Mouse (Mus musculus): ENCODE results near the gene Tesc. TPM values are rescaled to one million over a fixed set of nuclear protein-coding genes. Genes with fewer than 3 reads are reported as not detected.

Tesc gene
- polyA plus RNA-seq, 1 experiment from 2014 or later: 5.3 TPM

GRCm38 (mm10) chr5:118106667-118107066 is 79.1 kb downstream of the Tesc start:
- no peaks in the 10 kb centered on the region for H3K4me1 ChIP-seq (ENCODE audit: insufficient read depth)
- H3K36me3 ChIP-seq (ENCODE audit: insufficient read depth): peaks cover 58% of the 10 kb centered on the region
- no peak for TF ChIP-seq CTCF (IDR thresholded peaks at IDR 0.05; ENCODE audit: low read depth)
- WGBS: 92% methylated on average over 10 of the region's 10 CpGs
- H3K9ac ChIP-seq: no peak overlapping the region
- ATAC-seq (ENCODE audit: insufficient read depth): no peak
- no peaks in the 10 kb centered on the region for H3K27me3 ChIP-seq (ENCODE audit: insufficient read depth, low read length)
- no peak overlapping the region for H3K4me2 ChIP-seq
- H3K9me3 ChIP-seq (ENCODE audit: low read depth, low read length): no peaks in the 10 kb centered on the region
- DNase-seq: no peak
- H3K27ac ChIP-seq (ENCODE audit: low read depth): no peak overlapping the region
- H3K4me3 ChIP-seq (ENCODE audit: low read depth, low read length): no peak overlapping the region

- Histone ChIP-seq H3K9me3 (ENCODE audit: low read depth, low read length) (no peaks in the 10 kb centered on the region), H3K27me3 (ENCODE audit: insufficient read depth, low read length) (no peaks in the 10 kb centered on the region), H3K27ac (ENCODE audit: low read depth) (no peak overlapping the region), H3K4me1 (ENCODE audit: insufficient read depth) (no peaks in the 10 kb centered on the region), H3K36me3 (ENCODE audit: insufficient read depth) (peaks cover 69% of the 10 kb centered on the region), H3K4me3 (ENCODE audit: low read depth, low read length) (no peak overlapping the region), H3K4me2 (no peak overlapping the region), H3K9ac (no peak overlapping the region)
- DNase-seq (peak; percentile 60), ATAC-seq (ENCODE audit: insufficient read depth) (no peak)
- 76% methylated on average over 17 of the region's 17 CpGs for WGBS
- no peak for TF ChIP-seq CTCF (IDR thresholded peaks at IDR 0.05; ENCODE audit: low read depth)
Observed at GRCm38 (mm10) chr5:118108124-118108793, 80.7 kb downstream of the Tesc start.

GRCm38 (mm10) chr5:118108794-118109440 is 81.4 kb downstream of the Tesc start:
- H3K27ac ChIP-seq (ENCODE audit: low read depth): no peak overlapping the region

More at GRCm38 (mm10) chr5:118108794-118109440, 81.4 kb downstream of the Tesc start:
- Histone ChIP-seq H3K4me2 (no peak overlapping the region), H3K4me1 (ENCODE audit: insufficient read depth) (no peaks in the 10 kb centered on the region), H3K9ac (no peak overlapping the region), H3K27me3 (ENCODE audit: insufficient read depth, low read length) (no peaks in the 10 kb centered on the region), H3K4me3 (ENCODE audit: low read depth, low read length) (no peak overlapping the region), H3K36me3 (ENCODE audit: insufficient read depth) (peaks cover 69% of the 10 kb centered on the region), H3K9me3 (ENCODE audit: low read depth, low read length) (no peaks in the 10 kb centered on the region)
- 84% methylated on average over 7 of the region's 7 CpGs for WGBS
- ATAC-seq (ENCODE audit: insufficient read depth) (no peak), DNase-seq (no peak)
- TF ChIP-seq CTCF (IDR thresholded peaks at IDR 0.05; ENCODE audit: low read depth): no peak

Other genes starting within 250 kb of the Tesc start
- 0.07 and 0.11 TPM in 2 replicates for gene Nos1, start 246.7 kb upstream of the Tesc start, polyA plus RNA-seq (2014; fragmentation: Nextera tagmentation; extraction: Ambion mirVana)
- 61.5 and 64.3 TPM in 2 replicates for gene Fbxo21, start 51.0 kb upstream of the Tesc start, polyA plus RNA-seq (2014; fragmentation: Nextera tagmentation; extraction: Ambion mirVana)
- 31.1 and 31.3 TPM in 2 replicates for gene Fbxw8, start 127.7 kb downstream of the Tesc start, polyA plus RNA-seq (2014; fragmentation: Nextera tagmentation; extraction: Ambion mirVana)
- 0.04 TPM in 1 of 2 replicates, not detected in the other for gene Hrk, start 136.9 kb downstream of the Tesc start, polyA plus RNA-seq (2014; fragmentation: Nextera tagmentation; extraction: Ambion mirVana)
- 3.0 and 3.4 TPM in 2 replicates for gene Rnft2, start 217.4 kb downstream of the Tesc start, polyA plus RNA-seq (2014; fragmentation: Nextera tagmentation; extraction: Ambion mirVana)
- 9.7 and 9.9 TPM in 2 replicates for gene 2410131K14Rik, start 217.5 kb downstream of the Tesc start, polyA plus RNA-seq (2014; fragmentation: Nextera tagmentation; extraction: Ambion mirVana)